Mouse (Mus musculus) erythroblast, embryonic 14.5 days (primary cell): ENCODE data around the gene Smarca2.

Experiments
- GATA1 ChIP-seq: IDR thresholded peaks from 2 replicates; pipeline ENCODE4 v1.6.1; 2012; ENCODE audit warnings: low read length, inconsistent platforms, mixed read lengths
- TAL1 ChIP-seq: IDR thresholded peaks from 3 replicates; pipeline ENCODE4 v1.6.1; 2012; ENCODE audit warnings: low read length, inconsistent platforms, mixed read lengths

DNA sequence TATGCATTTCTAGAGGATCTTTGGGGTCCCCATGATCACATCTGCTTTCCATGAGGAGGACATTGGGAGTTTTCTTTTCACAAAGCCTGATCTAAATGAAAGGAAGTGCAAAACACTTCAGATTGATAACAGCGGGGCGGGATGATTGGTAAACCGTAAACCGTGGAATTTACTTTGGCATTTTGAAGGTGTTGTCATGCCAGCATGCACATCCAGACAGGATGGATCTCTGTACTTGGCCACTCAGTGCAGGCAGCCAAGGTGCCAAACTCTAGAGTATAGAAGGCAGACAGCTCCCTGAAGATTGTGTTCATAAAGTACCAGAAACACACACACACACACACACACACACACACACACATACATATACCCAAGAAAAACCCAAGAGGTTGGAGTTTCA lies 126.3 kb downstream of the Smarca2 start:
- TF ChIP-seq GATA1 (no peak), TAL1 (no peak)
